Mouse (Mus musculus): ENCODE data around the gene Odf4.

The Odf4 gene

DNA sequence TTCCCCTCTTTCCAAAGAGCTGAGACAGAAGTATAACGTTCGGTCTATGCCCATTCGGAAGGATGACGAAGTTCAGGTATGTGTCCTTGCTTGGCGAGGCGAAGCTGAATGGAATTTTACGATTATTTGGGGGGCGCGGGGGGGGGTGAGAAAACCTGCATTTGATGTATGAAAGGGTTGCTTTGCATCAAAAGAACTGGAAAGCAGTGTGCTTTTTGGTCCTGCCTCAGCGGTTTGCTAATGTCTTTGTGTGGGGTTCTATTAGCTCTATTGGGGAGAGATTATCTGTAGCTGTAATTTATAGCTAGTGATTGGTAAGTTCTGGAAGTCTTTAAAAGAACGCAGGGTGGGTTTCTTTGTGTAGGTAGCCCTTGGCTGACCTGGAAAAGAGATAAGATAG is 24.5 kb downstream of the Odf4 start:
- no peak for DNase-seq (ENCODE audit: low read depth, low spot score)

DNA sequence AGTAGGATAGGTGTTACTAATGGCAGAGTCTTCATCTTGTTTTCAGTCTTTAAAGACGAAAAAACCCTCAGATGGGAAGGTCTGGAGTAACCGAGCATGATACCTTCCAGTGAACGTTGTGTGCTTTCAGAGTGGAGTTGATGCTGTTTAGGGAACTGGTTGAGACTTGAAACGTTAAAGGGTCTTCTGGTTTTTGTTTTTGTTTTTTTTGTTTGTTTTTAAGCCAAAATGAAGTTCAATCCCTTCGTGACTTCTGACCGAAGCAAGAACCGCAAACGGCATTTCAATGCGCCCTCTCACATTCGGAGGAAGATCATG is 24.9 kb downstream of the Odf4 start:
- DNase-seq (ENCODE audit: low read depth, low spot score) = no peak

DNA sequence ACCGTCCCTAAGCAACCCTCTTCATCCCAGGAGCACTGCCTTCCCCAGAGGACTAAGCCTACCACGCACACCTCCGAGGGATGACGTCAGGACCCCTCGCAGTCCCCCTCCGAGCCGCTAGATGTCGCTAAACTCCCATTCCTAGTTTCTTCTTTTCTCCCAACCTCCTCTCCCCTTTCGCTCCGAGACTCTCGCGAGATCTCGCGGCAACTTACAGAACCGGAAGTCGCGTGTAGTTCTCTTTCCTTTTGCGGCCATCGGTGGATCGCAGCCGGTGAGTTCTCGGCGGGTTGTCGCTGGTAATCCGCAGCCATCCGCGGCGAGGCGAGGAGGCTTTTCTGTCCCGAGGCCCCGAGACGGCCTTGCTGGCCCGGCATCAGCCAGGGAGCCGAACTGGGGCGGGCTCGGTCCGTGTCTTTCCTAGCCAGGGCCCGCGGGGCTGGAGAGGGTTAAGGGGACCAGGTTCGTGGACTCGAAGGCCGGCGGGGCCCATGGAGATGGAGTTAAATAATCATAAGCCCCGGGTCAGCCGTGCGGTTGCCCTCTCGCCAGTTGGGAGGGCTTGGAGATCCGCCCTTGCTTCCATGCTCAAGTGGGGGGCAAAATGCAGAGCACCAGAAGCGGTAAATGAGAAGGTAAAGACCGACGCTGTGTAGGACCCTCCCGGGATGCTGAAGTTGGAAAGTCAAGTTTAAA is 25.4 kb downstream of the Odf4 start, which contains the start of gene Rpl26:
Rpl26 (plus strand) TSS at position 233 of the 696 bp plus-strand sequence.
- DNase-seq (ENCODE audit: low read depth, low spot score) = peak; percentile 99

DNA sequence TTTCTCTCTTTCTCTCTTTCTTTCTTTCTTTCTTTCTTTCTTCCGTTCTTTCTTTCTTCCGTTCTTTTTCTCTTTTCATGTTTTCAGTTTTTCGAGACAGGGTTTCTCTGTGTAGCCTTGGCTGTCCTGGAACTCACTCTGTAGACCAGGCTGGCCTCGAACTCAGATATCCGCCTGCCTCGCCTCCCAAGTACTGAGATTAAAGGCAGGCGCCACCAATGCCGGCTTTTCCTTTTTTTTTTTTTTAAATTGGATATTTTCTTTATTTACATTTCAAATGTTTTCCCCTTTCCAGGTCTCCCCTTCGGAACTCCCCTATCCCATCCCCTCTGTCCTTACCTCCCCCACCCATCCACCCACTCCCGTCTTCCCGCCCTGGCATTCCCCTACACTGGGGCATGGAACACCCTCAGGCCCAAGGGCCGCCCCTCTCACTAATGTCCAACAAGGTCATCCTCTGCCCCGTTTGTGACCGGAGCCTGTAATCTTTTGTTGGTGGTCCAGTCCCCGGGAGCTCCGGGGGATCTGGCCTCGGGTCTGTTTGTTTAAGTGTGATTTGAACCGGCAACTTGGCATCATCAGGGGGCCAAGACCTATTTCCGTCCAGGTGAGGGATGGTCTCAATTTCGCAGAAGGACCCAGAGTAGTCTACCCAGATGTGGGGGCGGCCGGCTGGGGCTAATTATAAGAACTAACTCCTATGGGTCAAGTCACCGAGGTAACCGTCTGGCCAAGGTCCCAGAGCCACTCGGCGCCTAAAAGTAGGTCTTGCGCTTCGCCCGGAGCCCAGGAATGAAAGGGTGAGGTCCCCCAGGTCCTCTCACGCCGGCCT is 26.1 kb downstream of the Odf4 start:
- no peak for DNase-seq (ENCODE audit: low read depth, low spot score)

DNA sequence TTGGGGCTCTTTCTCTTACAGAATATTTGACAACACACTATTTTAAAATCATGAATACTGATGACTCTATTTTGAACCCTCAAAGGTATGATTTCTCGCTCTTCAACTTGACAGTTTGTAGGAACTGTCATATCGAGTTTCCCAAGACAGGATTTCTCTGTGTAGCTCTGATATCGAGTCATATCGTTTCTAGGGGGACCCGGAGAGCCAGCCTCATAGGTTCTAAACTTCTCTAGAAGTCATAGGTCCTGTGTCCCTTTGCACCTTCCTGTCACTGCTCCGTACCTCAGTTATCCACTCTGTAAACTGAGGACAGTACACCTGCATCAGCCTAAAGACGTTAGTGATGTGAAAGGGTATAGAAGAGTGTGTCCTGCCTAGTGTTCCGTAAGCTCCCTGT is 27.1 kb downstream of the Odf4 start:
- no peak for DNase-seq (ENCODE audit: low read depth, low spot score)

DNA sequence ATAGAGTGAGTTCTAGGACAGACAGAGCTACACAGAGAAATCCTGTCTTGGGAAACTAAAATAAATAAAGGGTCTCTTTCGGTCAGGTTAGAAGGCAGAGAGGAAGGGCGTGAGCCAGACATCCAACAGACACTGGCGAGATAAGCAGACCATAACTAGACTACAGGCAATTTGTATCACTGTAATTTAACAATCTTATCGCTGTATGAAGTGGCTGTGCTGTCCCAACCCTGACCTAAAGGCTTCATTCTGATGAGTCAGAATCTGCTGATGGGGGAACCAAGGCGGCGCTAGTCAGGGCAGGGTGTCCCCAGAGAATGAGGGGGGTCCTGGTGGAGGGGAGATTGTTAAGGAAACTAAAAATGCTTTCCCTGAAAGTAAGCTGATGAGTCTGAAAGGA is 28.1 kb downstream of the Odf4 start:
- no peak for DNase-seq (ENCODE audit: low read depth, low spot score)

DNA sequence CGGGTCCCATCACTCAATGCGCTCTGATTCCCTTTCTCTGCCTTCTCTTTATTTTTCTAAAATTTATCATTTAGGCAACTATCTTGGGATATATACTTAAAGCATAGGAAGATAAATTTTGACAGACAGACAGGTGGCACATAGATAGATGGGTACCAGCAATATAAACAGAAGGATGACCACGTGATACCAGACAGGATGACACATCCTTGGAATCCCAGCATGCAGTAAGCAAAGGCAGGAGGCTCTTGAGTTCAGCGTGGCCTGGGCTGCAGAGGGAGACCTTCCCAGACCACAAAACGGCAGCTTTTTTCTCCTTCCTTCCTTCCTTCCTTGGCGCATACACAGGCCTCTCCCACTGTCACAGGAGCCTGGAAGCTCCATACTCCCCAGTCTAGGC is 29.0 kb downstream of the Odf4 start:
- no peak for DNase-seq (ENCODE audit: low read depth, low spot score)

DNA sequence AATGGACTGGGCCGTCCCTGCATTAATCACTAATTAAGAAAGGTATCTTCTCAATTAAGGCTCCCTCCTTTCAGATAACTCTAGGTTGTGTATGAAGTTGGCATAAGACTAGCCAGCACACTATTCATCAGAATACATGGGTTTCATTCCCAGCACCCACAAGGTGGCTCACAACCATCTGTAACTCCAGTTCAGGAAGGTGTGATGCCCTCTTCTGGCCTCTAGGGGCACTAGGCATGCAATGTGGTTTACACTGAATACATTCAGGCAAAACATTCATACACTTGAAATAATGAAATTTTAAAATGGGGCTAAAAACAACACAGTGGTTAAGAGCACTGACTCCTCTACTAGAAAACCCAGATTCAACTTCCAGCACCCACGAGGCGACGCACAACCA is 29.8 kb downstream of the Odf4 start:
- no peak for DNase-seq (ENCODE audit: low read depth, low spot score)

DNA sequence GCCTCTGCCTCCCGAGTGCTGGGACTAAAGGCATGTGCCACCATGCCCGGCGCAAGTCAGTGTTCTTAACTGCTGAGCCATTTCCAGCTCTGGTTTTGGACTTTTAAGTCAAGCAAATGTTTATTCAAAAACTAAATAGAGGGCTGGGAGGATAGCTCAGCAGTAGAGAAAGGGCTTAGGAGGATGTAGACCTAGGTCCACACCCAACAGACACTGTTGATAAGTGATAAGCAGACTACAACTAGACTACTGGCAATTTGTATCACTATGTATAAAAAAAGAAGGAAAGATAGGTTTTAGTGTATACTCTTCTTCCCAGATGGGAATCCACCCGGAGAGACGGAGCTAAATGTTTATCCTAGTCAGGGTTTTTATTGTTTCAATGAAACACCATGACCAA is 30.6 kb downstream of the Odf4 start:
- no peak for DNase-seq (ENCODE audit: low read depth, low spot score)

DNA sequence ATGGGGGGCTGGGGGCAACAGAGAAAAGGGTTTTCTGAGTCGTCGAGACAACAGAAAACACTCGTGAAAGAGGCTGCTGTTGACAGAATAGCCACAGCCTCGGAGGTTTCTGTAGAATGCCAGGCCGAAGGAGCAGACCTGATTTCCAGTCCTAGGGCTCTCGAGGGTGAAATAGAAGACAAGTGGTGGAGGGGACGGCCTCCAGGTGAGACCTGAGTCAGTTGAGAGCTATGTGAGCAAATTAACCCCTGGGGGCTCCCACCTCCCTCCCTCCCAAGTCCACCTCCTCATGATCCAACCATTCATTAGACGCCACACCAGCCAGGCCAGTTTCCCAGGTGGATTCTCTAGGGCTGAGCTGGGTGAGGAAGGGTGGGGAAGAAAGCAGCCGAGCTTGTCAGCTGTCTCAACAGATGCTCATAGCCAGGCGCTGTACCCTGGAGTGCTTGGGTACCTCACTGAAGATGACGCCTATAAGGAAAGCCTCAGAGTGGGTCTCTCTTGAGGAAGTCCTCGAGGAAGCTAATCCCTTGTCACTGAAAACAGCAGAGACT is 32.9 kb downstream of the Odf4 start:
- DNase-seq (ENCODE audit: low read depth, low spot score) = no peak

DNA sequence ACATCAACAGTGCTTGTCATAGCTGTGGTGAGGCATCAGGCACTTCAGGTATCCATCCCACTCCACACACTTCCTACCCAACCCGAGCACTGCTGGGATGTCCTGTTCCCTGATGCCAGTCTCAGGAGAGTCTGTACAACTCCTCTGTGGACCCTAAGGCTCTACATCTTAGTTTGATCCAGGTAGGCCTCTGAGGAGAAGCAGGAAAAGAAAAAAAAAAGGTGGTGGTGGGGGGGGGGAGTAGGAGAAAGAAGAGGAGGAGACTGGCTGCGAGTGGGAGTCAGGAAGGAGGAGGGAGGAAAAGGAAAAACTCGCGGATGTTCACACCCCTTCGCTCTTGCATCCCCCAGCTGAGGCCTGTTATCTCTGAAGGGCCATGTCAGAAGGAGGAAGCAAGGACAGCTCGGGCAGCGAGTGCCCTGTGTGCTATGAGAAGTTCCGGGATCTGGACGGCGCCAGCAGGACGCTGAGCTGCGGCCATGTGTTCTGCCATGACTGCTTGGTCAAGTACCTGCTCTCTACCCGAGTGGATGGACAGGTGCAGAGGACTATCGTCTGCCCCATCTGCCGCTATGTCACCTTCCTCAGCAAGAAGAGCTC is 34.5 kb downstream of the Odf4 start:
- DNase-seq (ENCODE audit: low read depth, low spot score) = no peak

DNA sequence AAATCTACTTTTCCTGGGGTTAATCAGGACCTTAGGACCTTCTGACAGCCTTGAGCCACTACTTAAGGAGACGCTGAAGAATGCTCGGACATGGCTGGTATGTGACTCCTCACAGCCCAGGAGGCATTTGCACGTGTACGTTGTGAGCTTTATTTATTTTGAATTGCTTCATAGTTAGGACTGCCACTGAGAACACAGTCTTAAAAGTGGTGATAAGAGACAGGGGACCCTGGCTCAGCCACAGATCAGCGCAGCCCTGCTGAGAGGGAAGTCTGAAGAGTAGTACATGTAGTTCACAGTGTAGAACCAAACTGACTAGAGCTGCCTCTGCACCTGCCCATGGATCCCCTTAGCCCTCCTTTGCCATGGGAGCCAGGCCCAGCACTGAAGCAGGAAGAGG is 35.1 kb downstream of the Odf4 start:
- no peak for DNase-seq (ENCODE audit: low read depth, low spot score)

DNA sequence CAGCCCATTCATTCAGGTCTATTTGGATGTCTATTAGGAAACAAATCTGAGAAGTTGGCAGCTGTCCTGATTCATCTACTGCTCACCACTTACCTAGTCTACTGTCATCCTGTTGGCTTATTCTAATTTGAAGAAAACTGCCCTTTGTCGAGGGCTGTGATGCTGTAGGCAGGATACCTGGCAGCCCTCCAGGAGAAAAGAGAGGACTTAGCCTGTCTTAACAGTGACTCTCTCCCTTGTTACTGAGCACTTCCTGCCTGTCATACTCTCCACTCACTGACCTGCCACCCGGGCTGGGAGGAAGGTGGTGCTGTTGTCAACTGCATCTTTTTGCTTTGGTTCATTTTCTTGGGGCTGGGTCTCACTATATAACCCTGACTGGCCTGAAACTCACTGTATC is 36.3 kb downstream of the Odf4 start:
- DNase-seq (ENCODE audit: low read depth, low spot score) = no peak

DNA sequence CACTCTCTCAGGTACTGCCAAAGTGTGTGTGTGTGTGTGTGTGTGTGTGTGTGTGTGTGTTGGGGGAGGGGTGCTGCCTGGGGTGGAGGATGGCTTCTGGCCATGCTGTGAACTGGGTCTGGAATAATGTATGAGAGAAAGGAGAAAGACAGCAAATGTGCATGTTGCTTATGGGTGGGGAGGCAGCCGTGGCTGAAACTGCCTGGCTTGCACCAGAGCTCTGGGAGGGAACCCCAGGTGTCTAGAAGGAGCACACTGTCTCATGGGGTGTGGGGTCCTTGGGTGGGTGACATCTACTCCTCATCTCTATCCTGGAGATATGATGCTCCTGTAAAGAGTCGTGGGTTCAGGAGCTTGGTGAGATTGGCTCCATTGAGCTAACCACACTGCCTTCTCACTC is 38.2 kb downstream of the Odf4 start:
- DNase-seq (ENCODE audit: low read depth, low spot score) = no peak

DNA sequence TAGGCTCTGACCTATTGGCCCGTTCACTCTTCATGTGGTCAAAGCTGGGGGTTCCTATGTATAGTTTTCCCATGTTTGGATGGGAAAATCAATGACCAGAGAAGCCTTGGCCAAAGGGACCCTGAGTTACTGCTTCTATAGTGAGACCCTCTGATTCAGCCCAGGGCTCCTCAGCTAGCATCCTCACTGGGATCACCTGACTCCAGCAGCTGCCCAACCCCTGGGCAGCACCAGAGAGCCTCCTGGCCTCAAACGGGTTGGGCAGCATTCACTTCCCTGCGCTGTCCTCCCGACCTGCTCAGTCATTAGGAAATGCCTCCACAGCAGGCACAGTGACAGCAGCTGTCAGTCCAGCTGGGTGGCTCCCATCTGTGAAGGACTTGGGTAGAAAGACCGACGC is 38.6 kb downstream of the Odf4 start, which contains the start of gene Rnf222:
Rnf222 (plus strand) TSS at position 301 of the 400 bp plus-strand sequence.
- no peak for DNase-seq (ENCODE audit: low read depth, low spot score)

DNA sequence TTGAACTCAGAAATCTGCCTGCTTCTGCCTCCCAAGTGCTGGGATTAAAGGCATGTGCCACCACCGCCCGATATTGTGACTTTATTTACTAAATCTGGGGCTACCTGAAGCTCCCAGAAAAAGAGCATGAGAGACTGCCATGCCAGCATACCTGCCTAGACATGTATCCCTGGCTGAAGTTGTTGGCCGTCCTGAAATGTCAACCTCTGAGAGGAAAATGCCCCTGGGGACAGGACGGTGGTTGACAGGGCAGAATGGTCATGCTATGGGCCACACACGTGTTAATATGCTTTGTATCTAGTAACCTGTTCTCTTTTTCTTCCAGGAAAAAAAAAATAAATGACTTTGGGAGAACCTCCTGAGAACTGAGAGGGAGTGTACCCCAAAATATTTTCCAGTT is 40.8 kb downstream of the Odf4 start:
- no peak for DNase-seq (ENCODE audit: low read depth, low spot score)

DNA sequence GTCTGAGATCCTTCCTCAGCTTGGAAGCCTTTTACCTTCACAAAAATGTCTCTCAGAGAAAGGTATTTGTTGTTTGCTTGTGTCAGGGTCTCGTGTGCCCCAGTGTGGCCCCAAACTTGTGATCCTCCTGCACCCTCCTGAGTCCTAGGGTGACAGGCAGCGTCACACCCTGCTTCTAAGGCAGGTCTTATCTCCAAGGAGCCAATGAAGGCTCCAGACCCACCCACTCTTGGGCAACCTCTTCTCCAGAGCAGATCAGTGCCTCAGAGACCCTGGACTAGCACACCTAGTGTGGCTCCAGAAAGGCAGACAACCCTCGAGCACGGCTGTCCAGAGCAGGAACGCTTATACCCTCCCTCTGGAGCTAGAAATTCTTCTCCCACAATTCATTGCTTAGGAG is 42.5 kb downstream of the Odf4 start:
- DNase-seq (ENCODE audit: low read depth, low spot score) = no peak

DNA sequence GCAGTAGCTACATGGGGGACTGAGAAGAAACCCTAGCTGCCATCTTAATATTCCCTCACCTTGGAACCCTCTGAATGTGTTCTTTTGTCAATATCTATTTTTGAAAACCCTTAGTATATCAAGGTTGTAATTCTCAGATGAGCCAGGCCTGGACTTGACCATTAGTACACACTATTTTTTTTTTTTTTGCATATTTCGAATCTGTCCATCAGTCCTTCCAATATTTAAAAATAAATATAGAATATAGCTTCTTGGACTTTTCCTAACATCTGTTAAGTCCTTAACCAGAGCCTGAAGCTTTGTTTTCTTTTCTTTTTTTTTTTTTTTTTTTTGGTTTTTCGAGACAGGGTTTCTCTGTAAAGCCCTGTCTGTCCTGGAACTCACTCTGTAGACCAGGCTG is 43.0 kb downstream of the Odf4 start:
- DNase-seq (ENCODE audit: low read depth, low spot score) = no peak

DNA sequence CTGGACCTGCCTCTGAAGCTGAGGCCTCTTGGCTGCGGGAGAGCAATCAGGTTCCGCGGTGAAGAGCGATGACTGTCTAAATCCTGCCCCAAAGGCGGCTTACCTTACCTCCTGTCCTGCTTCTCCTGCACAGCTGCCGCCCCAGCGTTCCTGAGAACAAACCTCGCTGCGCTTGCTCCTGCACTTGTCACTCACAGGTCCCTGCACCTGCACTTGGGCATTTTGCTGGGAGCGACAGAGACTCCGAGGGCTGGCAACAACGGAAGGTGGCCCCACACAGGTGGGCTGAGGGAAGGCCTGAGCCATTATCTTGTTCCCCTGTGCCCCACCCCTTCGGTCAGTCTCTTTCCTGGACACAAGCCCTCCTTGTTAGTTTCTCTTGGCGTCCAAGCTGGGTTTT is 44.8 kb downstream of the Odf4 start:
- no peak for DNase-seq (ENCODE audit: low read depth, low spot score)

DNA sequence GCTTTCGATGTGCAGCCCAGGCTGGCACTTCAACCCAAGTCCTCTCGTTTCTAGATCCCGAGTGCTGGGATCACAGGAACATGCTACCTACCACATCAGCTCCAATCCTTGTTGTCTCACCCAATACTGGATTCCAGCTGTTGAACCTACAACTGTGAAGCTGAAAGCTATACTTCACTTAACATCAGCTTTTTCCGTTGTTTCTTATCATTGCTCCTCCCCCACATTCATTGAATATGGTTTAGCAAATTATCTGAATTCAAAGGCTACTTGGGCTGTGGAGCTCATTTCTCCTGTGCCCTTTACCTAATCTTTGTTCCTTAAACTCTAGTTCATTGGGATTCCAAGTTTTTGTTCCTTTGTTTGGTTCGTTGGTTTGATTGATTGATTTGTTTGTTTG is 48.1 kb downstream of the Odf4 start:
- no peak for DNase-seq (ENCODE audit: low read depth, low spot score)

DNA sequence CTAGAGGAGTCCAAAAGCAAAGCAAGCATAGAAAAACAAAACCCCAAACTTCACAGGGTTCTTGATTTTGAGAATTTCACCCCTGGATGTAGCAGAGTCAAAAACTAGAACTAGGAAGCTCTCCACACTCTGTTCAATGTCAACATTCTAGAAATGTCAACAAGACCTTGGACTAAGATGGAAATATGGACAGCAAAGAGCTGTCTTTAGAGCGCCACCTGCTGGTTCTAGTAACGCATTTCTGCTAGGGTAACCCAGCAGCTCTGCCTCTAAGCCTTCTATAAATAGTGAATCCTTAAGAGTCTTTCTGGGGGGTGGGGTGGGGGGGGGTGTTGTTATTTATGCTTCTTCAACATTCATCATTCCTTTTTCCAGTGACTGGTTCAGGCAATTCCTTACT is 52.0 kb downstream of the Odf4 start:
- peak; percentile 82 for DNase-seq (ENCODE audit: low read depth, low spot score)
